Mouse (Mus musculus) brown adipose tissue, adult 24 weeks (tissue): ENCODE data around the gene Zfp273. TPM values are rescaled to one million over a fixed set of nuclear protein-coding genes. Genes with fewer than 3 reads are reported as not detected.
"Not testable (repeated sequence)": the region's sequence is repeated elsewhere in the genome, so short reads cannot be mapped to it uniquely, and the experiment has no call there.

Experiments
- H3K27ac ChIP-seq: fragments of 200-500 bp; replicated peaks from 2 replicates; pipeline ENCODE4 v1.5.1; 2012; ENCODE audit warnings: low read depth, mild to moderate bottlenecking, low read length
- H3K4me1 ChIP-seq: fragments of 200-500 bp; 2 replicates; pipeline ENCODE4 v1.6.1; 2012; ENCODE audit warnings: low read length, mixed read lengths; ENCODE audit not compliant: control insufficient read depth, insufficient read depth, insufficient read length
- H3K4me3 ChIP-seq: fragments of 200-500 bp; 2 replicates; pipeline ENCODE4 v1.5.1; 2012; ENCODE audit warnings: low read depth, mild to moderate bottlenecking, low read length, moderate library complexity; ENCODE audit not compliant: insufficient read depth
- polyA plus RNA-seq: library from polyadenylated mRNA; stranded (reverse); fragments of >200 nt; gene quantifications from 2 replicates; pipeline ENCODE4 v1.2.4, GENCODE M21; 2012; ENCODE audit not compliant: missing spikeins, insufficient read depth, insufficient read length

Gene Zfp273
- polyA plus RNA-seq, 1 experiment, result 3.7 TPM

- Histone ChIP-seq H3K4me3 (no peak overlapping the region), H3K27ac (no peak overlapping the region), H3K4me1 (no peaks in the 10 kb centered on the region)
Measured at GRCm38 (mm10) chr13:67850361-67850760, 36.8 kb downstream of the Zfp273 start.

- Histone ChIP-seq H3K4me3 (no peak overlapping the region), H3K4me1 (no peaks in the 10 kb centered on the region), H3K27ac (no peak overlapping the region)
Measured at GRCm38 (mm10) chr13:67853130-67853529, 39.6 kb downstream of the Zfp273 start.

GRCm38 (mm10) chr13:67853983-67854382 is 40.4 kb downstream of the Zfp273 start:
- Histone ChIP-seq H3K27ac (no peak overlapping the region), H3K4me3 (no peak overlapping the region), H3K4me1 (no peaks in the 10 kb centered on the region)

- no peak overlapping the region for H3K27ac ChIP-seq
- no peak overlapping the region for H3K4me3 ChIP-seq
- no peaks in the 10 kb centered on the region for H3K4me1 ChIP-seq
Measured at GRCm38 (mm10) chr13:67857317-67857716, 43.8 kb downstream of the Zfp273 start.

DNA sequence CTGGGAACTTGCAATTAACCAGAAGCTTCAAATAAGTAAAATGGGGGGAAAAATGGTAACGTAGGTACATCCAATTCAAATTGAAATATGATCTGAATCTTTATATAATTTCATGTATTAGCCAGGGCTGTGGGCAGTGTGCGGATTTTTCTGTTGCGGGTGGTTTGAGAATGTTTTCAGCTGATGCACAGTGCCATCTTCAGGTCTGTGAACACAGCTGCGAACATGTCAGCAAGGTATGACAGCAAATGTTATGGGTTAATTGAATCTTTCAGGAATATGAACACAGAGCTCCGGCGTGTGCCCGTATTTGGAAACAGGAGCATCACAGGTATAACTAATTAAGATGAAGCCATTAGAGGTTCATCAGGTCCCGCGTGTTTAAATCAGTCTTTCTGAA is 49.0 kb downstream of the Zfp273 start:
- Histone ChIP-seq H3K4me3 (no peak overlapping the region), H3K27ac (no peak overlapping the region), H3K4me1 (no peaks in the 10 kb centered on the region)

DNA sequence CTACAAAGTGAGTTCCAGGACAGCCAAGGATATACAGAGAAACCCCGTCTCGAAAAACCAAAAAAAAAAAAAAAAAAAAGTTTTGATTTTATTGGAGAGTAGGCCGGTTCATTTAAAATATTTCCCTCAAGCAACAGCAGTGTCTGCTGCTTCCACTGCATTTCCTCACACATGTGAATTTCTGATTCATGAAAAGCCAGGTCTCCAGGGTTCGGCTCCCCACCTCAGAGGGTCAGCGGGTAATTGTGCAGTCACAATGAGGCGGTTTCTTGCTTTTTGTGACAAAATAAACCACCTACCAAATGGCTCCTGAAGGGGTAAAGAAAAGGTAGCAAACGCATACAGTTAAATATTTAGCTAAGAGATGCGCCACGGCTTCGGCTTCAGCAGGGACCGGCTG is 49.5 kb downstream of the Zfp273 start, which contains the start of gene BC048507:
Gene BC048507 (plus strand): TSS at position 301 of the 400 bp plus-strand sequence.
- H3K4me1 ChIP-seq, result no peaks in the 10 kb centered on the region
- no peak within 1 kb of the TSS for H3K4me3 ChIP-seq
- no peak within 1 kb of the TSS for H3K27ac ChIP-seq

DNA sequence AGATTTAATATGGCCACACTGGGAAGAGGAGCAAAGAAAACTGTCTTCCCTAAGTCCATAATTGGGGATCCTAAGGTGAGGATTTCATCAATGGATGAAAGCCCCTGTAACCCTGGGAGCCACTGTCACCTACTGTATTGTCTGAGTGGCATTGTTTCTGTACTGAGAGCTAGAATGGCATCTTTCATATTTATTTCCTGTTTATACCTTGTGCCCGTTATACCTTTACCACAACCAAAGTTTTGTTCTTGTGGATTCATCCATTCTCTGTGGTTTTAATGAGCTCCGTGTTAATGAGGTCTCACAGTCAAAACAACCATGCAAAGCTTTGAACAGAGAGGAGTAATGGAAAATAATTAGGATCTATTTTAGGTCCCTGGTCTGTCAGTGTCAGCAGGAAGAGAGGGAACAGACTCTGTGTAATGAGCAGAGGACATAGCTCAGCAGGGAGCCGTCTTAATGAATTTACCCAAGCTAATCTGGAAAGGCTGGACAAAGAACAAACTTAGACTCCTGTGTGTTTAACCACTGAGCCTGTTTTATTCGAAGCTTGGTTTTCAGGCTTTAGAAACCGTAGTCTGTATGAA is 51.3 kb downstream of the Zfp273 start:
- no peak overlapping the region for H3K27ac ChIP-seq
- no peaks in the 10 kb centered on the region for H3K4me1 ChIP-seq
- no peak overlapping the region for H3K4me3 ChIP-seq

GRCm38 (mm10) chr13:67867899-67868298 is 54.4 kb downstream of the Zfp273 start:
- no peaks in the 10 kb centered on the region for H3K4me1 ChIP-seq
- H3K27ac ChIP-seq, result no peak overlapping the region
- H3K4me3 ChIP-seq, result no peak overlapping the region

GRCm38 (mm10) chr13:67876049-67876698 is 62.6 kb downstream of the Zfp273 start:
- not testable (repeated sequence) for H3K4me3 ChIP-seq, H3K27ac ChIP-seq, H3K4me1 ChIP-seq

Other genes starting within 250 kb of the Zfp273 start
- gene Zfp729b, start 204.0 kb upstream of the Zfp273 start, polyA plus RNA-seq, result 4.0 and 5.3 TPM in 2 replicates
- gene Gm49345, start 176.0 kb upstream of the Zfp273 start, polyA plus RNA-seq, result 1.7 TPM in 1 of 2 replicates, not detected in the other
- gene Zfp729a, start 175.9 kb upstream of the Zfp273 start, polyA plus RNA-seq, result 2.0 and 3.9 TPM in 2 replicates
- 6.9 and 7.0 TPM in 2 replicates for gene Zfp738, start 126.7 kb upstream of the Zfp273 start, polyA plus RNA-seq
- 3.0 and 6.1 TPM in 2 replicates for gene Zfp65, start 84.6 kb upstream of the Zfp273 start, polyA plus RNA-seq
- gene Zfp85, start 58.5 kb upstream of the Zfp273 start, polyA plus RNA-seq, result 1.8 and 2.0 TPM in 2 replicates
- gene Zfp493, start 34.0 kb upstream of the Zfp273 start, polyA plus RNA-seq, result 0.88 and 1.4 TPM in 2 replicates
- 11.2 TPM in 1 of 2 replicates, not detected in the other for gene Gm10037, start 17.4 kb downstream of the Zfp273 start, polyA plus RNA-seq
- not detected in 2 replicates for gene BC048507, start 49.6 kb downstream of the Zfp273 start, polyA plus RNA-seq